In genomic region chr1:152746426-152746825, GRCm38 (mm10) we compare ENCODE assay signal across 9 mouse cellular contexts. TPM values are rescaled to one million over a fixed set of nuclear protein-coding genes. Genes with fewer than 3 reads are reported as not detected.
DNase-seq lines count a peak whose midpoint lies in the region; ATAC-seq and TF ChIP-seq lines count a peak whose summit lies in the region.
"Had no signal": no experiment of that assay in that cellular context is flagged by ENCODE, and none has a peak within 500 bp of the region (broad histone marks: within the 10 kb centered on the region; RNA-seq: fewer than 3 reads in every experiment).

No protein-coding gene starts in this region.

- H3K27me3 ChIP-seq in Patski, result no peaks in the 10 kb centered on the region
- H3K27me3 ChIP-seq in hindbrain, embryonic 15.5 days, result no peaks in the 10 kb centered on the region
- H3K27me3 ChIP-seq: limb, embryonic 12.5 days had no signal

- H3K36me3 ChIP-seq in hindbrain, embryonic 15.5 days, result no peaks in the 10 kb centered on the region
- H3K36me3 ChIP-seq: limb, embryonic 12.5 days had no signal

- H3K4me1 ChIP-seq in hindbrain, embryonic 15.5 days (replicated peaks), result peaks cover 10% of the 10 kb centered on the region; the same call in 1 of the 2 replicates

- POLR2A ChIA-PET in Patski (lab: Charles Lee), result interaction anchor here (0.6 to 1.0 kb wide), 2 partner anchors 196 to 222 kb away, joined by 3 read pairs; no protein-coding TSS in a partner anchor

- H3K4me2 ChIP-seq in hindbrain, embryonic 15.5 days, result no peak overlapping the region
- H3K4me2 ChIP-seq: limb, embryonic 12.5 days had no signal

- peak; percentile 87 for TF ChIP-seq CTCF in Patski (IDR thresholded peaks at IDR 0.05)

- ATAC-seq in Patski, result no peak
- peak; percentile 73 for ATAC-seq in hindbrain, embryonic 15.5 days (ENCODE audit: low FRiP score, low read depth)
- peak; percentile 91 for ATAC-seq in megakaryocyte, adult 5-6 weeks (ENCODE audit: poor library complexity, severe bottlenecking)

- H3K4me3 ChIP-seq in hindbrain, embryonic 15.5 days, result no peak overlapping the region
- H3K4me3 ChIP-seq: limb, embryonic 12.5 days had no signal

- CTCF ChIA-PET in Patski (lab: Charles Lee), result interaction anchor here (1.1 to 6.0 kb wide), 2 partner anchors 192 to 220 kb away, joined by 3 to 31 read pairs; no protein-coding TSS in a partner anchor

- no peak for DNase-seq in Patski (ENCODE audit: low read depth, low spot score)
- peak; percentile 93 to 95 for DNase-seq in cerebellum, postnatal 10 days
- DNase-seq in frontal cortex, postnatal 25 days (ENCODE audit: low spot score in 2 of 2), result peak; percentile 79 to 85
- peak; percentile 81 to 89 for DNase-seq in layer of hippocampus, postnatal 14 days (ENCODE audit: low spot score in 2 of 2)
- DNase-seq in right cerebral cortex, adult 2 months (ENCODE audit: low spot score in 2 of 2), result peak; percentile 91 to 93
- peak; percentile 33 for DNase-seq in urinary bladder, postnatal 10 days (ENCODE audit: low spot score)

- H3K9ac ChIP-seq in hindbrain, embryonic 15.5 days, result no peak overlapping the region; the same call in 1 of the 2 replicates
- H3K9ac ChIP-seq: limb, embryonic 12.5 days had no signal

- 4% methylated on average over 5 of the region's 5 CpGs for WGBS in hindbrain, embryonic 15.5 days

- H3K9me3 ChIP-seq in hindbrain, embryonic 15.5 days, result no peaks in the 10 kb centered on the region
- H3K9me3 ChIP-seq: limb, embryonic 12.5 days had no signal

- in situ Hi-C loops in Patski (cut with MboI; ENCODE audit: low pct_unique_long_range_greater_than_20kb), result loop anchor here (5.0 to 25.0 kb wide), 2 partner anchors 219 to 959 kb away; no protein-coding TSS in a partner anchor

- H3K27ac ChIP-seq in hindbrain, embryonic 15.5 days (replicated peaks), result no peak overlapping the region
- H3K27ac ChIP-seq: limb, embryonic 12.5 days had no signal

RNA-seq across cellular contexts. Expression of gene Apobec4, which starts 3.9 kb away (rescaled TPM):
- polyA plus RNA-seq in Patski (2021), result not detected
- 0.10 TPM in 1 of 2 replicates, not detected in the other for polyA plus RNA-seq in hindbrain, embryonic 15.5 days (2015; fragmentation: Nextera tagmentation; extraction: Ambion mirVana)
- total RNA-seq in layer of hippocampus, postnatal 14 days (2021), result not detected
- total RNA-seq in megakaryocyte, adult 5-6 weeks (2015), result not detected in 2 replicates
- not detected in 2 replicates for total RNA-seq in megakaryocyte, adult 5-6 weeks (2017)
- polyA plus RNA-seq: limb, embryonic 12.5 days had no signal

RNA-seq across cellular contexts. Expression of gene Rgl1, which starts 19.7 kb away (rescaled TPM):
- 51.6 TPM for polyA plus RNA-seq in Patski (2021)
- 18.9 and 19.5 TPM in 2 replicates for polyA plus RNA-seq in hindbrain, embryonic 15.5 days (2015; fragmentation: Nextera tagmentation; extraction: Ambion mirVana)
- total RNA-seq in layer of hippocampus, postnatal 14 days (2021), result 10 to 100 TPM; 78.7 to 79.5 TPM
- 1.7 and 3.0 TPM in 2 replicates for total RNA-seq in megakaryocyte, adult 5-6 weeks (2015)
- total RNA-seq in megakaryocyte, adult 5-6 weeks (2017), result 2.9 TPM in 2 replicates

RNA-seq across cellular contexts. Expression of gene Arpc5, which starts 19.9 kb away (rescaled TPM):
- 127 TPM for polyA plus RNA-seq in Patski (2021)
- 298 and 307 TPM in 2 replicates for polyA plus RNA-seq in hindbrain, embryonic 15.5 days (2015; fragmentation: Nextera tagmentation; extraction: Ambion mirVana)
- 100 to 1,000 TPM; 237 to 247 TPM for total RNA-seq in layer of hippocampus, postnatal 14 days (2021)
- 786 and 868 TPM in 2 replicates for total RNA-seq in megakaryocyte, adult 5-6 weeks (2015)
- 396 and 424 TPM in 2 replicates for total RNA-seq in megakaryocyte, adult 5-6 weeks (2017)

RNA-seq across cellular contexts. Expression of gene Ncf2, which starts 53.6 kb away (rescaled TPM):
- 0.18 TPM for polyA plus RNA-seq in Patski (2021)
- 2.2 and 3.7 TPM in 2 replicates for polyA plus RNA-seq in hindbrain, embryonic 15.5 days (2015; fragmentation: Nextera tagmentation; extraction: Ambion mirVana)
- 1 to 10 TPM; 2.9 to 3.1 TPM for total RNA-seq in layer of hippocampus, postnatal 14 days (2021)
- 252 and 267 TPM in 2 replicates for total RNA-seq in megakaryocyte, adult 5-6 weeks (2015)
- 373 and 410 TPM in 2 replicates for total RNA-seq in megakaryocyte, adult 5-6 weeks (2017)

Comparison
In these comparisons a context has a peak if more than half of its experiments do, and no peak if none do; other contexts are left out.
1. RNA of gene Rgl1, which starts 19.7 kb away (total RNA-seq): 78.7 to 79.5 TPM in layer of hippocampus, postnatal 14 days; 1.7 to 3.0 TPM in megakaryocyte, adult 5-6 weeks; every median in the first group is over 10 times any median in the second.